Mouse (Mus musculus) brain, embryonic 14.5 days (tissue): ENCODE results near the gene Polr2g.

Source experiments
- CTCF ChIP-seq: fragments of 200-500 bp; IDR thresholded peaks from 2 replicates; pipeline ENCODE4 v1.5.1; 2012; ENCODE audit warnings: inconsistent platforms, mild to moderate bottlenecking, moderate library complexity, borderline replicate concordance; ENCODE audit not compliant: insufficient read depth, insufficient read length; ENCODE audit errors: extremely low read depth
- POLR2A ChIP-seq: fragments of 200-500 bp; IDR thresholded peaks from 2 replicates; pipeline ENCODE4 v1.6.1; 2012; ENCODE audit warnings: mild to moderate bottlenecking, inconsistent platforms, borderline replicate concordance; ENCODE audit not compliant: poor library complexity, insufficient read depth, insufficient read length, severe bottlenecking; ENCODE audit errors: extremely low read depth

DNA sequence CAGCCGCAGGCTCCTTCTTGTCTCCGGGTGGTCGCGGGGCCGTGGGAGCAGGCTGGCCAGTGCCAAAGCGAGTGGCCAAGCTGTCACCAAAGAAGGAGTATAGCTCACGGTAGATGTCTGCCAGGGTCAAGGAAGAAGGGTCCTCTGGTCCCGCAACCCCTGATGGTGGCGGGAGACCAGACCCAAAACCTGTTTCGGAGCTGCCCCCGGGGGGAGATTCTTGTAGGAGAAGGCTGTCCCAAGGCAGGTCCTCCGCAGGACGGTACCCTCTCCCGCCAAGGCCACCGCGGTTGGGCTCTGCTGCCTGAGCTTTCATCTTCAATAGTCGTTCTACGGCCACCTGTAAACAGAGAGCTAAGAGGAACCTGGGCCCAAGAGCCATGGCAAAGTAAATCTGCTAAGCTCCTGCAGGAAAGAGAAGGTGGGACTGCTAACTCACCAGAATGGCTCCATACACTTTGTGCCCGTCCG is 23.4 kb downstream of the Polr2g start:
- TF ChIP-seq POLR2A (no peak), CTCF (no peak)
